Mouse (Mus musculus) B cell, adult 2 months (primary cell): Measurements from ENCODE around the gene Pramef20.
"Not testable (repeated sequence)": the region's sequence is repeated elsewhere in the genome, so short reads cannot be mapped to it uniquely, and the experiment has no call there.

Experiments used
- DNase-seq, 2 experiments: peaks; one replicate each; pipeline ENCODE4 v3.0.0; 2022

Gene Pramef20

GRCm38 (mm10) chr4:144377911-144378310 lies at the start of gene Pramef20:
Gene Pramef20, minus strand, starts transcription at chr4:144377933.
- DNase-seq: no peak

GRCm38 (mm10) chr4:144424590-144424989 lies 46.9 kb upstream of the Pramef20 start:
- no peak for DNase-seq

GRCm38 (mm10) chr4:144420644-144421043 lies 42.9 kb upstream of the Pramef20 start:
- no peak for DNase-seq

- DNase-seq: no peak
These were observed 30.6 kb upstream of the Pramef20 start, which contains the start of gene Pramef12 for GRCm38 (mm10) chr4:144408290-144408689. Gene Pramef12, minus strand, starts transcription at chr4:144408464.

GRCm38 (mm10) chr4:144406261-144406660 lies 28.5 kb upstream of the Pramef20 start:
- no peak for DNase-seq

GRCm38 (mm10) chr4:144404456-144405086 lies 26.8 kb upstream of the Pramef20 start:
- no peak for DNase-seq

GRCm38 (mm10) chr4:144402712-144403111 lies 25.0 kb upstream of the Pramef20 start:
- no peak for DNase-seq

- DNase-seq: no peak
These were observed 18.6 kb upstream of the Pramef20 start for GRCm38 (mm10) chr4:144396316-144396715.

GRCm38 (mm10) chr4:144357642-144358041 lies 20.1 kb downstream of the Pramef20 start, which contains the start of gene Gm13119:
Gene Gm13119, plus strand, starts transcription at chr4:144357942.
- not testable (repeated sequence) for DNase-seq

- not testable (repeated sequence) for DNase-seq
These were observed 41.9 kb downstream of the Pramef20 start for GRCm38 (mm10) chr4:144335856-144336255.

GRCm38 (mm10) chr4:144329949-144330348 lies 47.8 kb downstream of the Pramef20 start, which contains the start of gene Gm13128:
Gene Gm13128, plus strand, starts transcription at chr4:144330249.
- not testable (repeated sequence) for DNase-seq
